Mouse (Mus musculus) CH12.LX (cell line): ENCODE measurements around the gene Anks1. TPM values are rescaled to one million over a fixed set of nuclear protein-coding genes. Genes with fewer than 3 reads are reported as not detected.

Experiments used
- DNase-seq: peaks from one replicate; pipeline ENCODE4 v3.0.0-alpha.2; 2013; ENCODE audit errors: extremely low read depth
- H3K27ac ChIP-seq: 2 replicates; pipeline ENCODE4 v1.5.1; 2012; ENCODE audit warnings: low read depth, mild to moderate bottlenecking, control low read depth, moderate library complexity; ENCODE audit not compliant: insufficient read depth
- H3K27me3 ChIP-seq: replicated peaks from 2 replicates; pipeline ENCODE3; 2012; ENCODE audit warnings: inconsistent platforms
- H3K36me3 ChIP-seq, 2 experiments: replicated peaks in 1 of 2; 2 replicates each; pipeline versions ENCODE3 to v1.6.1; 2012; ENCODE audit warnings: inconsistent platforms in 1 of 2, low read length in 1 of 2, mild to moderate bottlenecking in 1 of 2, mixed read lengths in 1 of 2, moderate library complexity in 1 of 2; ENCODE audit not compliant: control insufficient read depth in 1 of 2, insufficient read depth in 1 of 2
- H3K4me1 ChIP-seq, 2 experiments: 2 replicates each; pipeline ENCODE4 v1.6.1; 2012; ENCODE audit warnings: inconsistent platforms in 1 of 2, moderate library complexity in 1 of 2; ENCODE audit not compliant: insufficient read depth in 2 of 2, control insufficient read depth in 1 of 2
- H3K4me2 ChIP-seq: 2 replicates; pipeline ENCODE4 v1.6.1; 2012; ENCODE audit warnings: low read depth, mild to moderate bottlenecking, control low read depth; ENCODE audit not compliant: poor library complexity, insufficient read depth, severe bottlenecking
- H3K4me3 ChIP-seq, 3 experiments: fragments of 150-350 bp in 1 of 3; sonication (generic) in 1 of 3; replicated peaks in 1 of 3; 2 replicates each; pipeline versions ENCODE3 to v1.5.1; 2011 to 2012; ENCODE audit warnings: low read depth in 2 of 3, low read length in 2 of 3, mild to moderate bottlenecking in 2 of 3, moderate library complexity in 2 of 3, control low read depth in 1 of 3, improper control_type of control experiment in 1 of 3, inconsistent platforms in 1 of 3, mixed read lengths in 1 of 3; ENCODE audit not compliant: poor library complexity in 1 of 3
- H3K79me2 ChIP-seq: replicated peaks from 2 replicates; pipeline ENCODE4 v1.6.1; 2012; ENCODE audit warnings: mild to moderate bottlenecking, moderate library complexity; ENCODE audit not compliant: control insufficient read depth, poor library complexity, insufficient read depth, severe bottlenecking; ENCODE audit errors: extremely low read depth
- H3K9ac ChIP-seq: 2 replicates; pipeline ENCODE4 v1.6.1; 2012; ENCODE audit warnings: low read depth, mild to moderate bottlenecking, control low read depth, moderate library complexity; ENCODE audit not compliant: insufficient read depth
- H3K9me3 ChIP-seq: replicated peaks from 2 replicates; pipeline ENCODE3; 2012; ENCODE audit warnings: low read length, inconsistent platforms, mixed read lengths
- BHLHE40 ChIP-seq: IDR thresholded peaks from 2 replicates; pipeline ENCODE4 v1.6.1; 2011; ENCODE audit warnings: mild to moderate bottlenecking, low read depth, low read length, improper control_type of control experiment
- CHD1 ChIP-seq: IDR thresholded peaks from 2 replicates; pipeline ENCODE4 v1.6.1; 2012; ENCODE audit warnings: low read depth, low read length, improper control_type of control experiment, inconsistent platforms
- CTCF ChIP-seq, 2 experiments: IDR thresholded peaks in 1 of 2; conservative IDR thresholded peaks in 1 of 2; 2 replicates each; pipeline ENCODE4 v1.5.1; 2011 to 2012; ENCODE audit warnings: low read depth in 2 of 2, low read length in 2 of 2, improper control_type of control experiment in 1 of 2, inconsistent platforms in 1 of 2, mild to moderate bottlenecking in 1 of 2, moderate library complexity in 1 of 2
- ELF1 ChIP-seq: IDR thresholded peaks from 2 replicates; pipeline ENCODE4 v1.6.1; 2014; ENCODE audit warnings: low read depth, mild to moderate bottlenecking, inconsistent platforms, low read length, improper control_type of control experiment
- EP300 ChIP-seq: IDR thresholded peaks from 2 replicates; pipeline ENCODE4 v1.6.1; 2011; ENCODE audit warnings: low read length, improper control_type of control experiment
- ETS1 ChIP-seq: conservative IDR thresholded peaks from 2 replicates; pipeline ENCODE4 v1.6.1; 2012; ENCODE audit warnings: low read depth, mild to moderate bottlenecking, inconsistent platforms, low read length, improper control_type of control experiment, moderate library complexity
- GABPA ChIP-seq: IDR thresholded peaks from 2 replicates; pipeline ENCODE4 v1.6.1; 2012; ENCODE audit warnings: low read depth, low read length, improper control_type of control experiment, inconsistent platforms; ENCODE audit not compliant: insufficient replicate concordance
- HCFC1 ChIP-seq: IDR thresholded peaks from 2 replicates; pipeline ENCODE4 v1.6.1; 2012; ENCODE audit warnings: low read depth, mild to moderate bottlenecking, inconsistent platforms, low read length, improper control_type of control experiment
- MAX ChIP-seq: IDR thresholded peaks from 2 replicates; pipeline ENCODE4 v1.6.1; 2011; ENCODE audit warnings: low read length, improper control_type of control experiment
- MAZ ChIP-seq: IDR thresholded peaks from 2 replicates; pipeline ENCODE4 v1.6.1; 2012; ENCODE audit warnings: low read depth, mild to moderate bottlenecking, inconsistent platforms, low read length, improper control_type of control experiment, moderate library complexity
- MEF2A ChIP-seq: IDR thresholded peaks from 2 replicates; pipeline ENCODE4 v1.6.1; 2014; ENCODE audit warnings: low read depth, mild to moderate bottlenecking, inconsistent platforms, low read length, improper control_type of control experiment, borderline replicate concordance
- MXI1 ChIP-seq: IDR thresholded peaks from 2 replicates; pipeline ENCODE4 v1.6.1; 2011; ENCODE audit warnings: mild to moderate bottlenecking, low read depth, low read length, improper control_type of control experiment
- NRF1 ChIP-seq: IDR thresholded peaks from 2 replicates; pipeline ENCODE4 v1.6.1; 2014; ENCODE audit warnings: low read depth, mild to moderate bottlenecking, inconsistent platforms, low read length, improper control_type of control experiment, moderate library complexity
- POLR2A ChIP-seq: IDR thresholded peaks from 2 replicates; pipeline ENCODE4 v1.6.1; 2011; ENCODE audit warnings: low read depth, mild to moderate bottlenecking, improper control_type of control experiment, low read length
- POLR2AphosphoS2 ChIP-seq: IDR thresholded peaks from 2 replicates; pipeline ENCODE4 v1.6.1; 2011; ENCODE audit warnings: low read depth, low read length, improper control_type of control experiment
- SMC3 ChIP-seq: IDR thresholded peaks from 2 replicates; pipeline ENCODE4 v1.6.1; 2011; ENCODE audit warnings: low read depth, low read length, improper control_type of control experiment
- TCF12 ChIP-seq: IDR thresholded peaks from 2 replicates; pipeline ENCODE4 v1.6.1; 2014; ENCODE audit warnings: low read depth, mild to moderate bottlenecking, inconsistent platforms, low read length, improper control_type of control experiment
- ZKSCAN1 ChIP-seq: IDR thresholded peaks from 2 replicates; pipeline ENCODE4 v1.6.1; 2012; ENCODE audit warnings: low read depth, inconsistent platforms, low read length, improper control_type of control experiment, borderline replicate concordance
- ZMIZ1 ChIP-seq: IDR thresholded peaks from 2 replicates; pipeline ENCODE4 v1.6.1; 2012; ENCODE audit warnings: low read depth, mild to moderate bottlenecking, inconsistent platforms, low read length, improper control_type of control experiment
- dilution Hi-C: fragments of 300-500 bp; cut with MboI; formaldehyde crosslinking; loops from 2 replicates; pipeline ENCODE4 v1.14.3; 2020; ENCODE audit warnings: low sequenced_read_pairs; ENCODE audit not compliant: extremely low pct_unique_long_range_greater_than_20kb, extremely low pct_ligation_motif_present
- in situ Hi-C: fragments of 300-500 bp; cut with MboI; formaldehyde crosslinking; loops from 3 replicates; pipeline ENCODE4 v1.14.3; 2019; ENCODE audit warnings: low sequenced_read_pairs, low pct_ligation_motif_present, low pct_unique_long_range_greater_than_20kb, mixed read lengths
- polyA plus RNA-seq: library from polyadenylated mRNA; unstranded; fragments of >175 nt; gene quantifications from 2 replicates; pipeline ENCODE4 v1.2.1, GENCODE M21; 2012; ENCODE audit warnings: low read depth; ENCODE audit not compliant: insufficient read length
- total RNA-seq, 2 experiments: library from RNA; depleted of rRNA; stranded (reverse); fragments of 300-350 nt in 1 of 2; fragments of >200 nt in 1 of 2; gene quantifications; 2 replicates each; pipeline ENCODE4 v1.2.3; 2012 to 2014

Gene Anks1
- total and polyA plus RNA-seq, 3 experiments: 5.8 to 9.3 (median 9.0) TPM

GRCm38 (mm10) chr17:28006611-28007010 is 97.5 kb downstream of the Anks1 start:
- no peak overlapping the region for H3K27ac ChIP-seq
- peaks cover 8 to 58% of the 10 kb centered on the region in 2 experiments for H3K36me3 ChIP-seq
- H3K9ac ChIP-seq: no peak overlapping the region

GRCm38 (mm10) chr17:28007179-28007811 is 98.2 kb downstream of the Anks1 start:
- TF ChIP-seq ETS1 (no peak), CTCF (conservative IDR thresholded peaks at IDR 0.05 in 1 of 2, IDR thresholded peaks at IDR 0.05 in 1 of 2; ENCODE audit: low read depth in 2 of 2, low read length in 2 of 2) (no peak)
- no peak overlapping the region for H3K9ac ChIP-seq
- dilution Hi-C loops: no loop called here
- no peak overlapping the region for H3K4me2 ChIP-seq
- H3K36me3 ChIP-seq: peaks cover 8 to 62% of the 10 kb centered on the region in 2 experiments
- H3K4me1 ChIP-seq: peaks cover 0 to under 1% of the 10 kb centered on the region in 2 experiments; a peak in 1 of 4 replicates
- DNase-seq: no peak
- H3K9me3 ChIP-seq: no peaks in the 10 kb centered on the region
- H3K79me2 ChIP-seq: no peaks in the 10 kb centered on the region
- H3K27ac ChIP-seq: no peak overlapping the region
- no peaks in the 10 kb centered on the region for H3K27me3 ChIP-seq
- H3K4me3 ChIP-seq: no peak overlapping the region
- in situ Hi-C loops: no loop called here

More at GRCm38 (mm10) chr17:28006611-28007010, 97.5 kb downstream of the Anks1 start:
- H3K79me2 ChIP-seq: no peaks in the 10 kb centered on the region
- TF ChIP-seq CHD1 (no peak), POLR2AphosphoS2 (no peak), EP300 (no peak), CTCF (conservative IDR thresholded peaks at IDR 0.05 in 1 of 2, IDR thresholded peaks at IDR 0.05 in 1 of 2; ENCODE audit: low read depth in 2 of 2, low read length in 2 of 2) (no peak), ZKSCAN1 (no peak), HCFC1 (no peak), SMC3 (no peak), MXI1 (no peak), BHLHE40 (no peak), NRF1 (no peak)
- TF ChIP-seq, all 38 proteins: peak for 0
- DNase-seq: no peak
- dilution Hi-C loops: no loop called here
- no peak overlapping the region for H3K4me2 ChIP-seq
- in situ Hi-C loops: no loop called here
- H3K27me3 ChIP-seq: no peaks in the 10 kb centered on the region
- H3K9me3 ChIP-seq: no peaks in the 10 kb centered on the region
- no peaks in the 10 kb centered on the region for H3K4me1 ChIP-seq
- no peak overlapping the region for H3K4me3 ChIP-seq

GRCm38 (mm10) chr17:28007857-28008564 is 98.9 kb downstream of the Anks1 start:
- H3K27ac ChIP-seq: no peak overlapping the region
- peaks cover 6 to 7% of the 10 kb centered on the region in 2 experiments for H3K4me1 ChIP-seq
- DNase-seq: no peak
- H3K4me2 ChIP-seq: no peak overlapping the region
- H3K27me3 ChIP-seq: no peaks in the 10 kb centered on the region
- H3K36me3 ChIP-seq: peaks cover 8 to 64% of the 10 kb centered on the region in 2 experiments
- no peak for TF ChIP-seq MEF2A
- TF ChIP-seq ZMIZ1: no peak
- no peak for TF ChIP-seq ELF1
- no peak for TF ChIP-seq TCF12
- no peak for TF ChIP-seq ZKSCAN1
- TF ChIP-seq POLR2A: no peak
- no peak for TF ChIP-seq MAZ
- no peak for TF ChIP-seq GABPA
- TF ChIP-seq MAX: no peak
- no peaks in the 10 kb centered on the region for H3K9me3 ChIP-seq
- dilution Hi-C loops: no loop called here
- in situ Hi-C loops: no loop called here
- H3K9ac ChIP-seq: no peak overlapping the region
- H3K4me3 ChIP-seq: no peak overlapping the region
- no peaks in the 10 kb centered on the region for H3K79me2 ChIP-seq
